Mouse (Mus musculus) embryo, embryonic 10 days (tissue): ENCODE measurements at regions not wholly inside any gene's neighbourhood (a gene's known extent, or its start where the extent isn't known, plus 50 kb on each side); places are given as distances from the start of the nearest gene placed in this dataset.
"Not testable (repeated sequence)": the region's sequence is repeated elsewhere in the genome, so short reads cannot be mapped to it uniquely, and the experiment has no call there.

Source experiments
- DNase-seq: peaks from one replicate; pipeline ENCODE4 v3.0.0-alpha.2; 2015; ENCODE audit warnings: low spot score

DNA sequence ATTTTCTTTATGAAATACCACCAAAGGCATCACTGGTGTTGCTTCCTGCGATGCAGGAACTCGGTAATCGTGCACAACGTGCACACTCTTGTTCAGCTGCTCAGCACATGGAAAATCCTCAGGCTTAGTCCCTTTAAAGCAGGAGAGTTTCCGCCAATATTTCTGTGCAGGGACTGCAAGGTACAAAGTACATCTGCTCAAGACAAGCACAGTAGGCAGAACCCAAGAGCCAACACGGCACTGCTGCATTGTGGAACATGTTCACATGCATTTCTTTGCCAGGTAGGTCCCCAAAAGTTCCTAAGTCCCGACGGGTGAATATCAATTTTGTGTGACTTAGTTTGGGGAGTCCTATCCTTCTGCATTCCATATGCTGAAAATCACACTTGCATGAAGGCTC is 808.0 kb upstream of the Pou3f3 start:
- no peak for DNase-seq

DNA sequence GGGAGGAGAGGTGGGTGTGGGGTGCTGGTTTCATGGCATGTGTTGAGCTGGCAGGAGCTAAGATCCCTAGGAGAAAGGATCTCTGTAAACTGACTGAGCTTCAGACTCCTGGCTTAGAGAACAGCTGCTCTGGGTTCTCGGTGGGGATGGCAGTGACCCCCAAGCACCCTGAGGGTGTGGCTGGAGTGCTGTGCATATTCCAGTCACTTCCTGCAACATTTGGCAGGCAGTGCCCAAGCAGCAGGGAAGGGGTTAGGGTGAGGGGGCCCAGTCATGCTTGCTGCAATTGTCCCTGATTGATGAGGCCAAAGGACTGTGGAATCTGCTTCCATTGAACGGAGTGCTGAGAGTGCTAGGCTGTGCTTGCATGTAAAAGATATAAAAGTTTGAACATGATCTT is 807.4 kb upstream of the Pou3f3 start:
- DNase-seq, result peak; percentile 75

DNA sequence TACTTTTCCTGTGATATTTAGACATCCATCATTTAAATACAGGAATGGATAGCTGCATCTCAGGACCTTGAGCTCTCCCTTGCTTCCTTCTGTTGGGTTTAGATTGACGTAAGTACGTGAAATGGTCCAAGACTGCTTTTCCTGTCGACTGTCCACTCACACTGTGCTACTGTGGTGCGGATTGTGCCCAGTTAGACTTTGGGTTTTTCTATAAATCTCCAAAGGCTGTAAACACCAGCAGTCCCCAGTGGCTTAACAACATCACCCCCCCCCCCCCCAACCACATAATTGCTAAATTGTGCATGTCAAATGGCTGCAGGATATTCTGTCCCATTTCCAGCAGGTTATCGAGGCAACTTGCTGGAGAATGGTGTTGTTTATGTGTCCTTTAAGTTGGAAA is 806.6 kb upstream of the Pou3f3 start:
- DNase-seq, result peak; percentile 24

DNA sequence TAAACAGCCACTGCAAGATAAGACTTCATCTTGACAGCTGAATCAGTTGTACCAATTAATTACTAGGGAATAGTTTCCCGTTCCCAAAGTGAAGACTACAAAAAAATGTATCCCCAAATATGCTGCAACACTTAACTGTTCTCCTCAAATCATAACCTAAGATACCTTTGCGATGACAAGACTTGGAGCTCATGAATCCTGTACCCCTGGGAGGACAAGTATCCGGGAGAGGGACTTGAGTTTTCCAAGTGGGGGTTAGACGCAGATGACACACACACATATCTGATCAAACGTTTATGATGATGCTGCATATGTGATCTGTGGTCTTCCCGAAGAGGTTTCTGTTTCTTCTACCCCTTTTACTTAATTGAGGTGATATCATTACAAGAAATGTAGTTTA is 805.6 kb upstream of the Pou3f3 start:
- DNase-seq, result no peak

DNA sequence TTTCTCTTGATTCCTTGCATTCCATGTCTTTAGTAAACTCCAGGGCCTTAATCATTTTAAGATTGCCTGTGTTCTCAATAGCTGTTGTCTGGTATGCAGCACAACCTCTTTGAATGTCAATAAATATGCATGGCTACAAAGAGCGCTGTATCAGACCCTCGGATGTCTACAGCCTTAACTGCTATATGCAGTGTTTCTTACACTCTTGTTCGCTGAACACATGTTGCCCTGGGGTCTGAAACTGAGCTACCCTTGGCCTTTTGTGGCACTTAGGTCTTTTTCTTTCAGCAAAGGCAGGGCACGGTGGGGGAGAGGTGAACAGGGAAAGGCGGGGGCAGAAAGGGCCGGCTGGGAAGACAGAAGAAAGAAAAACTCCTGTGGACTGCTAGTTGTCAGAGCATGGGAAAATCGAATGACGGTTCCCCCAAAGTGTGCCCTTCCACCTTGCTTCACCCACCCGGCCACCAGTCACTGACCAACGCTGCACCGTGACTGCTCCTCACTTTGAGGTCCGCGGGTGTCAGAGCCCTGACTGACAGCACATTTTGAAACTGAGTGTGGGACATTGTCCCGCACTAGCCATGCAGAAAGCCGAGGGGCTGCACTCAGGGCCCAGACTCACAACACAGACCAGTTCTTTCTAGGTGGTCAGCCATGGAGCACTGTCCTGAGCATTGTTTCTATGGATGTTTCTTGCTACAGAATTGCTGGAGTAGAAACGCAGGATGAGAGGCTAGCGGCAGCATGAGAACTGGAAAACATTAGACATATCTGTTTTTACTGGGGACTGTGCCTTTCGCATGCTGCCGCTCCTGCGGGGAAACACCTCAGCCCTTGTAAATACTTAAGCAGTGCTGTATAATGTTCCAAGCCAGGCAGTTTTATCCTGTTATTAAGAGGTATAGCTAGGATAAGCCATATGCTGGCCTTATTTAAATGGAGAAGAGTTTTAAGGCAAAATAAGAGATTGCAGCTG is 804.6 kb upstream of the Pou3f3 start:
- DNase-seq, result peak; percentile 64

DNA sequence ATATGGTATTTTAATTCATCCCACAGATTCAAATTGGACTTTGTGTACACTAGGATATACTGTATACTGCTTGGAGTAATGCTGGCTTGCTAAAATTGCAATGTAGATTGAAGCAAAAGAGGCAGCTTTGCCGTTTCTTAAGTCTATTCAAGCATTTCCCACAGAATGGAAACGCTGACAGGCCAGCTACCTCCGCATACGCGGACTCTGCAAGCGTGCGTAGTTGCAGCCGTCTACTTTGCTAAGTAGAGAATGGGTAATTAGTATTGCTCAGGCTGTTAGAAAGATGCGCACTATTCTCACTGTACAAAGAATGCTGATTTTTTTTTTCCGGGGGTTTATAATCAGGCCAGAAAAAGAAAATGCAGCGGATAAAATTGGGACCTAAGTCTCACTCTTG is 803.8 kb upstream of the Pou3f3 start:
- DNase-seq, result no peak

DNA sequence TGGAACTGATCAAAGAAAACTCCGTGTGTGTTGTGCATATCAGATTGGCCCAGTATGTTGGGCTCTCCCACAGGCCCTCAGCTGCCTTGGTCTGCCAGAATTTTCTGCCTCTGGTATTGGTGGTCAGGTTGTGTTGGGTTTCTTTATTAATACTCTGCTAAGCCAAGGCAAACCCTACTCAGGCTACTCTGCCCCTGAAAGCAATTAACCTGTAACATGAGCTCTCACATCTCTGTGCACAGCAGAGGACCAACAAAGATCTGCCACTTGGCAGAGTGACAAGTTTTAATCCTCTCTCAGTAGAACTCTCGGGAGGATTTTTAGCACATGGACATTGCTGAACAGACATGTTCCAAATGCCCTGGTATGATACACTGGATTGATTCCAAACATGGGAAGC is 803.2 kb upstream of the Pou3f3 start:
- DNase-seq, result peak; percentile 40

DNA sequence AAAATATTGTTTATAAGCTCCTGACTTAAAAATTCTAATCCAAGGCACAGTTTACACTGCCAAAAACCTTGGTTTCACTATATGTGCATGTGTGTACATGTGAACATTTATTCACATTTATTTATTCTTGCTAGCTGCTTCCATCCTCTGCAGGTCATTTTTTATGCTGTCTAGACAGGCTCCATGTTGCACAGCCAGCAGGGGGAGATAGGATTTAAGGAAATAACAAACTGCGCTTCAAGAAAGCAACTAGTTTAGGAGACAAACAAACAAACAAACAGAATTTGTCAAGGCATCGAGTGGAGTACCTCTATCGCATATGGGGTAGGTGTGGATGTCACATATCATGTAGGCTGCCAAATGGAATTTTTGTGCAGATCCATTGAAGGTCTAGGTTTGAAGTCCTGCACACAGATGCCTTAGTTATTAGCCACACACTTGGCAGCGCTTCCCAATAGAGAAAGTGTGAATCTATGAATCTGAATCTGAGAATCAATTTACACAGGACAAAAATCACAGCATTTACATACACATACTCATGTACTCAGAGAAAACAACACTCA is 797.7 kb upstream of the Pou3f3 start:
- no peak for DNase-seq

DNA sequence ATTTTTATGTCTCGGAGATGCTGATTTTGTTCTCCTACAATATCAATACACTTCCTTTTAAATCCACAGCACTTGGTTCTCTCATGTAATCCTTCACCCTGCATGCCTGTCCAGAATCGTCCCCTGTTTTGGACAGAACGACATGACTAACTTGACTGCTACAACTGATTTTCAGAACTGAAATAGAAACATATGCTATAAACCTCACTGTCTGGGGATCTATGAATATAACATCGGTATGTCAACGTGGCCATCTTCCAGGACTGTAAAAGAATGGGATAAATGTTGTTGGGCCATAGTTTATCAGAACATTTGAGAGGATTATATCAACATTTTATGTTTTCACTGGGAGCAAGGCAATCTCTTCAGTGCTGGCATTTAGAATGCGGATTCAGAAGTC is 795.2 kb upstream of the Pou3f3 start:
- DNase-seq, result no peak

DNA sequence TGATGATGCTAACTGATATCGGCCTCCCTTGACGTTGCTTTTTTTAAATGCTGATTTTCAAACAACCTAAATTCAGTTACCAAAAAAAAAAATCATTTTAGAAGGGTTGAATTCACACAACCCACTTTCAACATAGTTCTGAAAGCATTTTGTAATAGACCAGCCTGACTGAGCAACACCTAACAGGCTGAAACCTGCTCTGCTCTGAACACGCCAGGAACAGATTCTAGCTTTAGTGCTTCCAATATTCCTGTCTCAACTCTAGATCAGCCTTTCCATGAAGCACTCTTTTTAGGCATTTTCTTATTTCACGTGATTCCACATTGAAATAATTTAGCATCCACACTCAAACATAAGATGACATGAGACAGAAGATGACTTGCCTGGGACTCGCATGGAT is 789.6 kb upstream of the Pou3f3 start:
- DNase-seq, result no peak

DNA sequence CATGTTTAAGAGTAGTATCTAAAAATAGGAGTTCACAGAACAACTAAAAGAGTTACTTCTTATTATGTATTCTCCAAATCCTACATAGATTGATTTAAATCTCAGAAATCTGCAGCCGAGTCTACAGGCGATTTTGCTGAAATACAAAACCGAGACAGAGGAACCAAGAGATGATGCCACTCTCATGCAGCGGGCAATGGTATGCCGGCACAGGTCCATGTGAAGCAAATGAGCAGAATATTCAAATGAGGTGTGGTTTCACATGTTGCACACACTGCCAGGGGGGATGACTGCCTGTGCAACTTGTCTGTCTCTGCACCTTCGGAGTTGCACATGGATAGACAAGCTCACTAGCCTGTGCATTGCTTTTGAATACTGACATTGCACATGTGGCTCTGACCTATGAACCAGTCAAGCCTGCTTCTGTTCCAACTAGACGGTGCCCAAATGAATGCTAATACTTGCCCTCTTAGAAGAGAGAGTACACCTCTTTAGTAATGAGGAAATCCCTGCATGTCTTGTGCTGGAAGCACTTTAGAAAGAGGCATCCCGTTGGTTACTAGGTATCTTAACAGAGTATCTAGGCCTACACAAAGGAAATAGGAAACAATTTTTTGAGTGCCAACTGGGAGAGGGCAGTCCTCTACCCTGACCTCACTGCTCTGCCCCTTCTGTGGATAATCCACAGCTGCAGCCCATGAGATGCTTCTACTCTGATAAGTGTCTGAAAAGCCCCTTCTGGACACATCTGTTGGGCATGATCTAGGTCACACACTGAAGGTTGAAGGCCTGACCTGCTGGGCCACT is 787.4 kb upstream of the Pou3f3 start:
- no peak for DNase-seq

DNA sequence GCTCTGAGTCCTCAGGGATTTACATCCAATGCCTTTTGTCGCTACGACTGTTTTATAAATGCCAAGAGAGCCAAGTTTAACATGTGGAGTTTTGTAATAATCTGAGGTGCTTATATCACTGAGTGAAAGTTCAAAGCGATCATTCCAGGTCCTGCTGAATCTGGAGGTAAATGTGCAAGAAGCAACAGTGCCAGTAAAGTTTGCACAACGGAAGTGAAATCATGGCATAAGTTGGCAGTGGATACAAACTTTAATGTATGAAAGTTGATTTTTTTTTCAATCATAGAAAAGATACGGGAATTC is 786.8 kb upstream of the Pou3f3 start:
- no peak for DNase-seq

DNA sequence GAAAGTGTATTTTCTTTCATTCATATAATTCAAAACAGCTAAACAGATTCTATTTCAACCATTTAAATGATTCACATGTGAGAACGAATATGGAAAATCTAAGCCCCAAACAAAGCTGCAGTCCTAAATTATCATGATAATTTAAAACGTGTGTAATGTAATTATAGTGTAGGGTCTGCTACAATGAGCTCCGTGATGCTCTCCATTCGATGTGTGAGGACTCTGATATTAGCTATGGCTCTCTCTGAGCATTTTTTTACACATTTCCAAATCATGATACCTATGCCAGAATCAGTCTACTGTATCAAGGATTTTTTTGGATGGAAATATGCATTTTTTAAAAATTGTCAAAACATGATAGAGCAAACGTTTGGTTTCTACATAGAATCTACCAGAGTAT is 785.8 kb upstream of the Pou3f3 start:
- DNase-seq, result no peak

DNA sequence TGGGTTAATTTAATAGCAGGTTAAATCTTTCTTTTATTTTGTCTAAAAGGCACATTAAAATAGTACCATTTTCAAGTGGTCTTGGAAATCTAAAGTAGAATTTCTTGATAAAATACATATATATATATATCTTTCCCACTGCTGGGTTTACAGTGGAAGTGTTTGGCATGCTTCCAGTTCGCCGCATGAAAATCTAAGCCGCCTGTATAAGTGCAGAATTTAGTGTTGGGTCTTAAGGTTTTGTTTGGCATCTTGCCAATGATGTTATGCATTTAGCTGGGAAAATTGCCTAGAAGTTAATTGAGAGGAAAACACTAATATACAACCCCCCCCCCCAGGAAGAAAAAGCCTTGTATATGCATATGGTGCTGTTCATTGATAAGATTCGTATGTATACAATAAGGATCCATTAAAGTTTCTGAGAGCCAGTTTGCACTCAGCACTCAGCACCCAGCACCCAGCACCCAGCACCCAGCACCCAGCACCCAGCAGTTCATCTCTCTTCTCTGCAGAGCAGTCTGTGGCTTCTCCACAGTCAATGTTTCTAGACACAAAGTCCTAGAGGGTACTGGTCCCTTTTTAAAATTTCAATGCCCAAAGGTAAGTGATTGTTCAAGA is 778.7 kb upstream of the Pou3f3 start:
- DNase-seq, result no peak

DNA sequence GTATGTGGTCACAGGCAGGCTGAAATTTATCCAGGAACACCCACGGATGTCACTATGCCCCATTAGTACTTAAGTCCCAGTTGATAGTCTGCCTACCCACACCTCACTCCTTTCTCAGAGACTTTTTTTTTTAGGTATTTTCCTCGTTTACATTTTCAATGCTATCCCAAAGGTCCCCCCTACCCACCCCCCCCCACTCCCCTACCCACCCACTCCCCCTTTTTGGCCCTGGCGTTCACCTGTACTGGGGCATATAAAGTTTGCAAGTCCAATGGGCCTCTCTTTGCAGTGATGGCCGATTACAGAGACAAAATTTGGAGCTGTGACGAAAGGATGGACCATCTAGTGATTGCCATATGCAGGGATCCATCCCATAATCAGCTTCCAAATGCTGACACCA is 777.8 kb upstream of the Pou3f3 start:
- not testable (repeated sequence) for DNase-seq

DNA sequence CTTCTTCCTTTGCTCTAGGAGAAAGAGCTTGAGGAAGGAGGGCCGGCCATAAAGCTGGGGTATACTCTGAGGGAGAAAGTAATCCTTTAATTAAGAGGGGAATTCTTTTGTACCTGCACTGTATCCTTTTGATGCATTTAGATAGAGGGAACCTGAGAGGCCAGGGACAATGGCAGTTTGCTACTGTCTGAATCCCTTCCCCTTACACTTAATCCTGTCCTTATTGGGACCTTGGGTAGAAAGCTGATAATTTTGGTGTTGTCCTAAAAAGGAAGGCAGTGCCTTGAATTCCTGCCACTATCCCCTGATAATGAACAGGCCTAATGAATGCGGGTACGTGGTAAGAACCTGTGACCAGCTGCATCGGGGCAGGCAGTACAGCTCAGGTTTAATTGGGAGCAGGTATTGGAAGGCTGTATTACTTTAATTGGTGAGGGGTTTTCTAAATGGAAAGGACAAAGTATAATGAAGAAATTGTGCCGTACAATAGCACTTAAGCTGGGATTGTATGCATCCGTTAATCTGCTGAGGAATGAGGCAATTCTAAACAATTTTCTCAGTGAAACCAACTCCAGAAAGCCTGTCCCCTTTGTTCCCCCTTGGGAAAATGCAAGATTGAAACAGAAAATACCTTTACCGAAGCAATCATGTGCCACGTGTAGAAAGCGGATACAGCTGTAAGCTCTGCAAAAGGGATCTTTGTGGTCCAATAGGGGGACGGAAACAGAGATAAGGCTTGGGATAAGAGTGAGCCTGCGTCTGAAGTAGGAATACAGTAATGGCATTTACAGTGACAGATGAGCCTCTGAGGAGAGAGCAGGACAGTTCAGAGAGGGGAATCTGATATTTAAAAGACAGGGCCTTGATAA is 776.9 kb upstream of the Pou3f3 start:
- DNase-seq, result peak; percentile 26

DNA sequence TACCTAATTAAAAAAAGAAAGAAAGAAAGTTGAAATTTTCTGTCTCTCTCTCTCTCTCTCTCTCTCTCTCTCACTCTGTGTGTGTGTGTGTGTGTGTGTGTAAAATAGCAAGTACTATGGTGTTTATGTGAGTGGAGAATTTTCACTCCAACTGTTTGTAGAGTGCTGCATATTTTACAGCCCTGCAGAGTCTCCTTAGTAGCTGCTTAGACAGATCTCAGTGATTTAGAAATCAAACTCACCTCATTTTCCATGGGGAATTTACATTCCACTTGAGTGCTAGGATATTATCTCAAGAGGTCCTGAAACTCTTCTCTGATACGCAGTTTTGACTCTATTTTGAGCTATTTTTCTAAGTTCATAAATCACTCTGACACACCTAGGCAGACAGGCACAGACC is 761.8 kb upstream of the Pou3f3 start:
- no peak for DNase-seq

DNA sequence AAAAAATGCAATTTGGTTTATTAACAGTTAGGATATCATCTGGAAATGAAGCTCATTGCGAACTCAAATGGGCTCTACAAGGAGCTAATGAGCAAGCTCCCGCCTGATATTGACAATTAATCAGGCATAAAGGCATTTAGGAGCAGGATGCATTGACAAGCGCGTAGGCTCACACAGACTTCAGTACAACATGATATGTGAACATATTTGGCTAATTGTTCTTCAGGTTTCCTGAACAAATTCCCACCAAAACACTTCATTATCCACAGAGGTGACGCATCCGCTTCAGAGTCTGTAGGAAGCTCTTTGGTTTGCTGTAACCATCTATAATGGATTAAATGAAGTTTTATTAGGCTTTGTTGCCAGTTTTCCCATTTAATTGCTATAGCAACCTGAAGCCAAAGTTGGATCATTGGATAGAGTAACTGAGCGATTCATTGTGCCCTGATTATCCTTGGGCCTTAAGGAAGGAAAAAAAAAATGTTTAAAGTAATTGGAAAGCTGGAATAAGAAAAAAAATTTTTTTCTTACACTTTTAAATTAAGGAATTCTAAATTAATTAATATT is 759.6 kb upstream of the Pou3f3 start:
- DNase-seq, result no peak

DNA sequence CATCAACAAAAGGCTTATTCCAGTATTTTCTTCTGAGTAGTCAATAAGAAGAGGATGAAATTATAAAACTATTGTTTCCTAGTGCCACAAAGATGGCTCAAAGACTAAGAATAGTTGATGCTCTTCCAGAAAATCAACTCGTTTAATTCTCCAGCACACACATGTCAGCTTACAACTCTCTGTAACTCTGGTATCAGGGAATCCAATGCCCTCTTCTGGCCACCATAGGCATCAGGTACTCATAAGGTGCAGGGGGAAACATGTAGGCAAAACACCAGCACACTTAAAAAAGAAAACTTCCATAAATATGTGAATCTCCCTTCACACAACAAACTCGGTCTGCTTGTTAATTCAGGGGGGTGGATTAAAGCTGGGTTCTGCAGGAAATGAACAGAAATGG is 734.6 kb upstream of the Pou3f3 start:
- DNase-seq, result no peak

DNA sequence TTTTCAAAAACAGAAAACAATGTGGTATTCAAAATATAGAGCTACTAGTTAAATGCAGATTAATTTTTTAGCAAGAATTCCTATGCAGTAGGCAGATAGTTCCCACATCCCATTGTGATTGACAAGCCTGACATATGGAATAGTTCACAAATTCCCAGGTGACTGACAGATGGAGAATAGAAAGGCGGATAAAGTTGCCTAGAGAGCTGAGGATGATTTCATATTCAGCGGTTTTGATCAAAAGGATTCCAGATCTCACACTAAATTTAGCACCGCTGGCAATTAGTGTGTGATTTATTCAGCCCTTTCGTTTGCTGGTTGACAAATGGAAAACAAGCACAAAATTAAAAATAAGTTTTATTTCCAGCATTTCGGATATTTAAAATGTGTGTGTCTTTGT is 714.0 kb upstream of the Pou3f3 start:
- DNase-seq, result no peak

DNA sequence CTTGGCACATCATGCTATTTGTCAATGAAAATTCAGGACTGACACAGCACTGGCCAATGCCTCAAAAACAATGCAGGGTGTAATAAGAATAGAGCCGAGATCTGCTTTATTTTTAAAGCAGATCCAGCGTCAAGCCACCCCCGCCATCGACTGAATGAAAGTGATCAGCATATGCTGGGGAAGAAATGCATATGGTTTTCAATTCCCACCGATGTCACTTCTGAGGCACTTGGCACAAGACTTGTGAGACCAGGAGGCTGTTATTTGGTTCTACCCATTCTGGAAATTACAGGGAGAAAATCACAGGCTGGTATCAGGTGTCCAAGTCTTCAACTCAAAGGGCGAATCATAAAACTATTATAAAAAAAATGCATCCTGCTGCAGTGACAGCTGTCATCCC is 689.3 kb upstream of the Pou3f3 start:
- no peak for DNase-seq
